Mouse (Mus musculus) lung, adult 2 months (tissue): Measurements from ENCODE around the gene Shc1.

Experiments
- CTCF ChIP-seq: fragments of 200-500 bp; IDR thresholded peaks from 2 replicates; pipeline ENCODE4 v1.5.1; 2011; ENCODE audit warnings: mild to moderate bottlenecking, low read length, control low read depth; ENCODE audit not compliant: insufficient read depth
- POLR2A ChIP-seq: fragments of 200-500 bp; IDR thresholded peaks from 2 replicates; pipeline ENCODE4 v1.6.1; 2011; ENCODE audit warnings: low read depth, mild to moderate bottlenecking, control low read depth, low read length, borderline replicate concordance; ENCODE audit errors: extremely low read depth

GRCm38 (mm10) chr3:89436176-89437113 lies 18.2 kb downstream of the Shc1 start, which contains the start of gene Pbxip1:
- TF ChIP-seq POLR2A (peak; percentile 75; the same call in 1 of the 2 replicates), CTCF (no peak)
